Mouse (Mus musculus): ENCODE measurements around the gene Ei24.

GRCm38 (mm10) chr9:36826612-36827363, 29.6 kb upstream of the Ei24 start:
- TF ChIP-seq CTCF (IDR thresholded peaks at IDR 0.05; ENCODE audit: extremely low read depth, insufficient read depth, low read length) = no peak
- no peak for TF ChIP-seq POLR2A (IDR thresholded peaks at IDR 0.05; ENCODE audit: extremely low read depth, insufficient read depth, low read length)

Measured in cortical plate, adult 2 months (tissue).